Mouse (Mus musculus): ENCODE measurements at regions not wholly inside any gene's neighbourhood (a gene's known extent, or its start where the extent isn't known, plus 50 kb on each side); places are given as distances from the start of the nearest gene placed in this dataset.

DNA sequence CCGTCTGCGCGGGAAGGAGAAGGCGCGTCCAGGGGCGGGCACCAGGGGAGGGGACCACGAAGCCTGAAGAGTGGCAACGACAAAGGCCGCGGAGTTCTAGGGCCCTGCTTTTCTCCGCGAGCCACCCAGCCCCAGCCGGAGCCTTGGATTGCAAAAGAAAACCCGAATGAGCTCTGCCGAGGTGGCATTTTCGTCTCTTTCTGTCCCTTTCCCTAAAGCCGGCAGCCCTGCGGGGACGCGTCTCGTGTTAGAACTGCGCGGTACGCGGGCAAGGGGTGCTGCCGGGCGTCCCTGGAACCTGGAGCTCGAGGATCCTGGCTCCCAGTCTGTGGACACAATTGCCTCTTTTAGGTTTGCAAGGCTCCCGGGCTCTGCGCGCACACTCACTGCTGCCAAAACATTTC is 154.5 kb downstream of the Insig2 start:
- no peak for DNase-seq

DNA sequence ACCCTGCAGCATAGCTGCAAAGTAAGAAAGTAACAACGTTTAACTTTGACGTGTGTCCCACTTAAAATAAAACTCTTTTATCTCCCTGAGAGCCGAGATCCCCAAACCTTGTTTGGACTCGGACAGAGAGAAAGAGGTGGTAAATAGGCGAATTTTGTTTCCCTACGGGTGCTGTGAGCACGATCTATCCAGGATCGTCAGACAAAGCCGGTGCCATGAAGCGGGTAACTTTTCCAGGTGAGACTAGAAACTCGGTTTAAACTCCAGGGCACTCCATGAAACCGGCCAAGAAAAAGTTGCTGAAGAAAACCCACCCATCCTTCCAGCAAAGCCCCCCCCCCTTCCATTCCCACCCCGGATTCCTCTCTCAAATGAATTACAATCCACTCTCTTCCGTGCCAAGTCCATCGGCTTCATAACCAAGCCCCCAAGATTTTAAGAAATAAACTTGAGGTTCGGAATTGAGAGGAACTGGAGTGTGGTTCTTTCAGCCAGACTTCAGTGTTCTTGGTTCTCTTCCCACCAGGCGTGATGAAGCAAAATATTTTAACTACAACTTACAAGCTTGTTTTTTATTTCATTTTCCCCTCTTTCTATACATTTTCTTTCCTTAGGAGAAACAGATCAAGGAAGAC is 153.7 kb downstream of the Insig2 start:
- DNase-seq: no peak

DNA sequence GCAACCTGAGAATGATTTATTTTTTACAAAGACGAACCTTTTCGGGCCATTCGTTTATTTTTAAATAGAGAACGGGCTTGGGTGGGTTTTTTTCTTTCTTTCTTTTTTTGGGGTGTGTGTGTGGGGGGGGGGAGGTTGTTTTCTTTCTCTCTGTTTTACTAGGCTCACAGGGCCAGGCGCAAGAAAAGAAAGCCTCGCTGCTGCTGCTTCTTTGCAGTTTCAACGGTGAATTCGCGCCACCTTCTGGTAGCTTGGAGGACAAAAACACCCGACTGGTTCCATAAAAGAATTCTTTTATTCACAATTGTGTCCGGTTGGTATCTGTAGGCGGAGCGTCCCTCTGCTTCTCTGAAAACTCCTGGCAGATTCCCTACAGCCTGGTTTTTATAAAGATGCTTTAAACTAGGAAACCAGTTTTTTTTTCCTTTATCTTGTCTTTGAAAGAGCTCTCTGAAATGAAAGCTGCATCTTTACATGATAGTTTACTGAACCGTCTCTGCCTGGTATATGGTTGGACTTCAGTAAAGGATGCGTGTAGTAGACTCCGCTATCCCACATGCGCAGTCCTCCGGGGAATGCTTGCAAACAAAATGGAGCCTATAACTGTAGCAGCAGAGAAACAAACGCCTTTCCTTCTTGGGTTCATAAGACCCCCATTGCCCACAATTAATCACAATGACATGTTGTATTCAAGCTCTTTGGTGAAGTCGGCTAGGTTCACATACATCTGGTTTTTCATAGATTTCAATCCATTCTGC is 151.9 kb downstream of the Insig2 start:
- peak; percentile 86 for DNase-seq

DNA sequence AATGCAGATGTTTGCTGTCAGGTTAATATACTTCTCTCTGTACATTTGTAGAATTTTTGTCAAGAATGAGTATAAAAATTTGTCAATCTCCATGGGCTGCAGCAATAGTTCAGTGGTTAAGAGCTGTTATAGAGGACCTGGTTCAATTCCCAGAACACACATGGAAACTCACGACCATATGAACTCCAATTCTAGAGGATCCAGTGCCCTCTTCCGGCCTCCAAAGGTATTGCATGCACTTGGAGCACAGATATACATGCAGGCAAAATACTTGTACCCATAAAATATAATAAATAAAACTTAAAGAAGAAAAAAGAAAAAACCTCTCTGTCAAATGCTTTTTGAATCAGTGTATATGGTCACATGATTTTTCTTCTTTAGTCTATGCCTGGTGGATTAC is 143.5 kb downstream of the Insig2 start:
- no peak for DNase-seq

DNA sequence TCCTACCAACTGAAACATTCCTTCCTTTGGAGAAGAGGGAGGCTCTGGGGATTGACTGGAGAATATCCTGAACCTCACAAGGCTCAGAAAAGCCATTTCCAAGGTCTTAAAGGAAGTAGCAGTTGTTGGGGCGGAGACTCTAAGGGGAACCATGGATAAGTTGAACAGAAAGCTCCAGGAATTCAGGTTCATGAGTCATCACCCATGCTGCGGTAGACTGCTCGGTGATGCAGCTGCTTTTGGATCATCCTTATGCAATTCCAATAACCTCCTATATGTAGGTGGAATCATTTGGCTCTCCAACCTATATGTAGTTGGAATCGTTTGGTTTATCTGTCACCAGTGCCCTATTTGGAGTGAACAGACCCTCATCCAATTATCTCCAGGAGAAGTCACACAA is 137.6 kb downstream of the Insig2 start:
- no peak for DNase-seq

DNA sequence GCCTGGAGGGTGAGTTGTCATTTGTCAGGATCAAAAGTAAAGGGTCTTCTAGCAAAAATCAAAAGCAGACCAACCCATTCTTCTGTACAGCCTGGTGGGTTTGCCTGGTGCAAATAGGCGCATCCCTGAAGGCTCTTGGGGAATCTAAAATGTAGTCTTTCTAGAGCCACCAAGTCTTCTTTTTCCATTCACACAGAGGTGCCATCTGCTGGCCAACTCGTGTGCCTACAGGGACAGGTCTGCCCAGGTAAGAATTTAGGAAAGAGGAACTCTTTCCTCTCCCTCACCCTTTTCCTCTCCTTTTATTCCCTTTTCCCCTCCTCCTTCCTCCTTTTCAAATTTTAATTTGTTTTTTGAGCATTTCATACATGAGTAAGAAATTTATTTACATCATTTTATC is 116.5 kb downstream of the Insig2 start:
- peak; percentile 8 for DNase-seq

DNA sequence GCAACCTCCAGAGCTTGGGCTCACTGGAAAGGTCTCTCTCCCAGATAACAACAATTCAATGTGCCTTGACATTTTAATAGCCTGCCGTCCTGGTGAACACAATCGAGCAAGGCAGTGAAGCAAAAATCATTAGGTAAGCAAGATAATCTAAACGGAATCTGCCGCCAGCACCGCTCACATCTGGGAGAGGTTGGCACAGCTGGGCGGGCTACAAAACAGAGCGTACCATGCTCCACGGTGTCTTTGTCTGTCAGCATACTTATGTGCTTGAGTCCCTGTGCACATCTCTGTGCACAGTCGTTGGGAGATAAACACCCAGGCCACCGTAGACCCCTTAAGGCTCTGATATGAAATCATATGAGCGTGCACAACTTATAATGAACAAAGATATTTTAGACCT is 108.1 kb downstream of the Insig2 start:
- no peak for DNase-seq

DNA sequence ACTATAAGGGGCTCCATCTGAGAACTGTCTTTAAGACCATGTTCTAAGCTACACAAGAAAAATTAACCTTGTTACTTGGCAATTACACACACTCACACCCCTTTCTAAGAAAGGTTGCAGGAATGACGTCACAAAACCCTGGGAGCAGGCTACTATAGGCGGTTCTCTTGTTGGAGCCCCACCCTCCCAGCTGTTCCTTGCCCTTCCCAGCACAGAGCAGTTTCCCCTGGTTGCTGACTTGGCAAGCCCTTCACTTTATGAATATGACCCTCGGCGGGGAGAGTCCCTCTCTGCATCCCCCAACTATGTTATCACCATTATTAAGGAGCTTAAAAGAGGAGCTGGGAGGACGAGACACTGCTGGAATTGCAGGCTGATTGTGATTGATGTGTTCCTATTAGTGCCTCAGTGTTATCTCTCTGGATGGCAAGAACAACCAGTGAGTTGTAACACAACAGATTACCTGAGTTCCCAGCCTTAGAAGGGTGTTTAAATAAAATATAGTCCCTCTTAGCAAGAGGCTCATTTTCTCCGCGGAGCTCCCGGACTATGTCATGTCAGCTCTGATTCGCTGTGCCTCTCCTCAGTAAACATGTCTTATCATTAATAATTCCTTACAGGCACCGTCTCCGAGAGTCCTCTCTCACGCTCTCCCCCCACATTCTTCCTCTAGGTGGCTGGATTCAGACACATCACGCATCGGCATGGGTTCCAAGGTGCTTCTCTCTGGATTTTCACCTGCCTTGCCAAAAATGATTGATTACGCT is 105.7 kb downstream of the Insig2 start:
- DNase-seq: no peak

DNA sequence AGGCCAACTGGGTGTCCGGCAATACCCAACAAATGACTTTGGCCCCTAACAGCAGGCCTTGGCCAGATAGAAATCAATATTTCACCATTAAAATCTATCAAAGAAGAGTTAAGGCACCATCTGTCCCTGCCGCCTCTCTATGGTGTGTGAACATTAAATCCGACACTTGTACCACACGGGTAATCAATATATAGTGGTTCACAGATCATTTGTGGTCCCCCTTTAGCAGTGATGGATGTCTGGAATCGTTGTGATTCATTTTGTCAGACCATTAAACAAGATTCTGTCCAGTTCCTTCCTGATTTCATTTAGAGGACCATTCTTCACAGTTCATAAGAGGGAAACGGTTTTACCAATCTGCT is 105.2 kb downstream of the Insig2 start:
- no peak for DNase-seq

DNA sequence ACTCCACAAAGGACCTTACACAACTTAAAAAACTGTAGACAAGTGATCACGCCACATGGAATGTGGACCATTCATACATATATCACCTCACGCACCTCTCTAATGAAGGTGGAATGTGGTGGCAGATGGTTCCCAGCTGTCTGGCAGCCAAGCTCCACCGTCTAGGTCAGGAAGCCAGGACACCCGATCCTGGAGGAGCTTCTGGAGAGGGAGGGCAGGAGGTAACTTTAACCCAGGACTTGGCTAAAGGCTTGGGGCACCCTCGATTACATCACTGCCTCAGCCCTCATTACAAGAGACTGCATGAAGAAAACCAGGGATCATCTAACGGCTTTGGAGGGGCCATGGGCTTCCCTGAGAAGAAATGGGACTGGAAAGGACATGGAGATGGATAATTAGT is 88.8 kb downstream of the Insig2 start:
- DNase-seq: no peak

DNA sequence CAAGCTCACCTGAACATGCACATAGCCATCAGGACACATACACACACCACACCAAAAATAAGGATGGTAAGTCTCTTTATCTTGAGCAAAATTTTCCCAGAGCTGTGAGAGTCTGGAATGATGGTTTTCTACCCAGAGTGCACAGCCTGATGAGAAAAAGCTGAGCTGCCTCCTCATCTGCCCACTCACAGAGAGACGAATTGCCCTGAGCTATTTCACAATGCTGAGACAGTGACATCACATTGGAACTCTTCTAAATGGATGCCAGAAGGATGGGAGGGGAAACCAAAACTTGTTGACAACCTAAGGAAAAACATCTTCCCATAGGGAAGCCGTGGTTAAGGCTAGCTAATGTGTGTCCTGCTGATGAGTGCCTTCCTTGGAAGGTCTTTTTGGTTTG is 84.8 kb downstream of the Insig2 start:
- no peak for DNase-seq

DNA sequence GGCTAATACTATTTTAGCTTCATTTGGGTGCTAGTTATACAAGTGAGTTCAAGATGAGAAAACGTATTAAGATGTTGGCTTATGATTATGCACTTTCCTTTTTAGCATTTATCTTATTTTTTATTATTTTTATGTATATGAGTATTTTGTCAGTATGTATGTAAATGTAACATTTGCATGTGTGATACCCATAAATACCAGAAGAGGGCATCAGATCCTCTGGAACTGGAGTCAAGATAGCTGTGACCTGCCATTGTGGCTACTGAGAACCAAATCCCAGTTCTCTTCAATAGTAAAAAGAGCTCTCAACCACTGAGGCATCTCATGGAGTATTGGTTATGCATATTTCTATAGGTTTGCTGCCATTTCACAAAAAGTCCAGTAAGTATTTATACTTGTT is 83.3 kb downstream of the Insig2 start:
- DNase-seq: no peak

DNA sequence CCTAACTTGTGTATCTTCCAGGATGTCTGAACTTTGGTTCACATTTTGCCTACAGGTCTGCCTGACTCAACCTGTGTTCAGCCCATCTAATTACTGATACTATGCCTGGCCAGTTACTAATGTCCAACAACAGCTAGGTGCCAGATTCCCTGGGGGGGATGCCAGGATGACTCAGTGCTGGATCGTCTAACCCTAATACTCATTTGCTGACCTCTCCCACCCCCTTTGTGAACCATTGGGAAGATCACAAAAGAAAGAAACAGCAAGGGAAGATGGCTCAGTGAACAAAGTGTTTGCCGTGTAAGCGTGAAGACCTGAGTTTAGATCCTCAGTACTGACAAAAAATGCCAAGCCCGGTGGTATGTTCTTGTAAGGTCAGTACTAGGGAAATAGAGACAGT is 81.7 kb downstream of the Insig2 start:
- DNase-seq: no peak

DNA sequence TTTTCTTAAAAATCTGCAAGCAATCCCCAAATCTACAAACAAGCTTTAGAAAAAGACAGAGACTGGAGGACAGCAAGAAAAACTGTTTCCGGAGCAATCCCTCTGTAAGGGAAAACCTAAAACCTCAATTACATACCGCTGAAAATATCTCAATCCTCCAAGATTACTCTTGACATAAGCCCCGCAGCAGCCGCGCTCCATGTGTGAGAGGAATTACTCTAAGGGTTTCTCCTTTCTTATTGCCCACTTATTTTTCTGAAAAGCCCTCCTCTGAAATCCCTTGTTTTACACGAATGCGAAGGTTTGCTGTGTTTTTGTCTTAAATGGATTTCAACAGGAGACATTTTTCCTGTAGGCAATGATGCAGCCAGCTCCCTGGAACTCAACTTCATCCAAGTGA is 80.3 kb downstream of the Insig2 start:
- no peak for DNase-seq

DNA sequence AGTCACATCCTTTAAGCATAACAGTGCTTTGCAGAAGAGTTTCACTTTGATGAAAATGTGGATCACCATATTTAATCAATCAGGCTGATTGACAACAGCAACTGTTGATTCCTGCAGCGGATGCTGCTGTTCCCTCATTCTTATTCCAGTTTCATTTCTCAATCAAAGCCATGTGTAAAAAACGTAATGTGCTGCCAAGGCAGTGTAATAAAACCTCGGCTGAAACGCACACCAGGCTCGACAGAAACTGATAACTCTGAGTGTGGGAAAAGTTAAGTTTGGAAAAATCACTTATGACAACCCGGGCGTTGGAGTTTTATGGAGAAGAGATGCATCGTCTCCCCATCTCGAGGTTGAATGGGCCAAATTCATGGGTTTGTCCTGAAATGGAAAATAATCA is 78.2 kb downstream of the Insig2 start:
- DNase-seq: no peak
